Mouse (Mus musculus) MEL-GATA-1-ER (cell line): ENCODE measurements around the gene Bik.

Source experiments
- DNase-seq: peaks from one replicate; pipeline ENCODE4 v3.0.0-alpha.2; 2012; ENCODE audit warnings: low read depth; ENCODE audit errors: extremely low read depth

Gene Bik

DNA sequence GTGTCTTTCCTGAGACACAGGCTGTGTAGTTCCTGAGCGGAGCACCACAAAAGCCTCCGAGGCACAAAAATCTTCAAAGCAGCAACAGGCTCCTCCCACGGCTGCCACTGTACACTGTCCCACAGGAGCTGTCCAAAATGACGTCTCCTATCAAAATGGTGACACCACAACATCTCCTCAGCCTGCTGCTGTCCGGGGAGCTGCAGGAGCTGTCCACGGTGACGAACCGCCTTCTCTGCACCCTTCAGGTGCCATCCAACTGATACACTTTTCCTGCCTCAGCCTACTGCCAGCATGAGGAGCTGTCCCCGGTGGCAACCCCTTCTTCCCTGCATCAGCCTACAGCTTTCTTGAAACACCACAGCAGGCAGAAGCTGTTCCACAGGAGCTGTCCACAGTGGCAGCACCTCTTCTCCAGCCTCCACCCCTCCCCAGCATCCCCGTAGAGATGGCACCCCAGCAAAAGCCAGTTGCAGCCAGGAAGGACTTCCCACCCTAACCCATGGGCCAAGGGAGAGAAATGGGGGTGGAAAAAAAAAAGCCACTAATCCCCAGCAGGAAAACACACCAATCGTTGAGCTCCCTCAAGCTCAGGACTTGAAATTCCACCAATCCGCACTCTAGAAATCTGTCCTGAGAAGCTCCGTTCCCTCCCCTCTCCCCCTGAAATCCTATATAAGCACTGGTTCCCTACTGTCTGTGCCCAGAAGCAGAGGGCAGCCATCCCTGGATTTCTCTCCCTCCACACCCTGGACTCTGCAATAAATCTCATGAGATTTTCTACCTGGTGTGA is 14.0 kb upstream of the Bik start:
- DNase-seq, result no peak

GRCm38 (mm10) chr15:83515018-83515417 is 11.6 kb upstream of the Bik start:
- no peak for DNase-seq

DNA sequence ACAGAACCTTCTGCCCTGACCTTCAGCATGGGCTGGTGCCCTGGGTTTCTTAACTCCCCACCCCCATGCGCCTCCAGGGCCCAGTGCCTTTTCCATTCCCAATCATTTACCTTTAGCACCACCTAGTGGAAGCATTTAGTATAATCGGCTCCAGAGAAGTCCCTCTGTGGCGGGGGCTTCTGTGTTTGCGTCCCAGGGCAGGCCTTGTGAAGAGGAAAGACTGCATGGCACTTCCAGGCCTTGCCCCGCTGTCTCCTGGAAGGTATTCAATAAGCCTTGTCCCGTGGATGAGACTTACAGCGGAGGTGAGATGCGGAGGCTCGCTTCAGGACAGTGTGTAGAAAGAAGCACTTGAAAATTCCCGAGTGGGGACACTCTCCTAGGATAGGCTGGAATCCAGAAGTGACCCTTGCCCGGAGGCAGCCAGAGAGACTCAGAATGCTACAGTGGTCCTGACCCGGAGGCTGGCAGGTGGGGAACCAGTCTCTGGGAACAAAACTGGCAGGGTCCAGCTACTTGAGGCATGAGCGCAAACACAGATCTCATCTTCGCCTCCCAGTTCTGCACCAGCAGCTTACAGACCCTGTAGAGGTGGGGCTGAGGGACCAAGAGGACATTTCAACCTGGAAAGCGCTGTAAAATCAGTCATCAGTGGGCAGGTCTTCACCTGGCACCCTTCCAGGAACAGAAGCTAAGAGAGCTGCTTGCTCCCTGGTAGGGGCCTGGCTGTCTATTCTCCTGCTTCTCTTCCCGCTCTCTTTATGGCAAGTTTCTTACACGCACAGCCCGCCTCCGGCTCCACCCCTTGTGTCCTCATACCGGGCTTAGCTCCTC is 8.2 kb upstream of the Bik start:
- DNase-seq, result no peak

DNA sequence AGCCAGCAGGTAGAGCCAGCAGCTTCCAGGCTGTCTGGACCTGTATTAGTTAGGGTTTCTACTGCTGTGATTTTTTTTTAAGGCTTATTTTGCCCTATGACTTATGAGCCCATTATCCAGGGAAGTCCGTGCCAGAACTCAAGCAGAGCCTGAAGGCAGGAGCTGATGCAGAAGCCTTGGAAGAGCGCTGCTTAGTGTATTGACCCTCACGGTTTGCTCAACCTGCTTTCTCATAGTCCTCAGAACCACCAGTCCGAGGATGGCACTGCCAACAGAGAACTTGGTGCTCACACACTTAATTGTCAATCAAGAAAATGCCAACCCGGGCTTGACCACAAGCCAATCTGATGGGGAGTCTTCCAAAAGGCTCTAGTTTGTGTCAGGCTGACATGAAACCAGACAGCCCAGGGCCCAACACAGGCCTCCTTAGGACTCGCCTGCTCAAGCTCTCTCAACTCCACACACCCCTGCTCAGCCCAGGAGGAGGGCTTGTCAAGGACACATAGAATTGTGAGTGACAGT is 5.7 kb upstream of the Bik start:
- no peak for DNase-seq

DNA sequence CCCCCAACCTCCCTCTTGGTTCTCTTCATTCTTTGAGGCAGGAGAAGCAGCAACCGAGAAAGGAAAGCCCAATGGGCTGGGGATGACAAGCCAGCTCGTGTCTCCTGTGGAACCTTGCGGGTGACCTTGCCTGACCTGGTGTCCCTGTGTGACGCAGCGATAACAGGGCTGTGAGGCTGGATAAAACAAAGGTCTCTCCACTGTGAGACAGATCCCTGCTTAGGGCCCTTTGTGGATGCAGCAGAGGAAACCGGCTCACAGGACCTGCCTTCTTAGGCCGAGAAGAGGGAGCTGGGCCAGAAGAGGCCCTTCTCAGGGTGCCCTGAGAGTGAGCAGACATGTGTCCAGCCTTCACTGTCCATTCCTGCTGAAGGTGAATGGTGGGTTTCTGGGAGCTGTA is 3.5 kb upstream of the Bik start:
- DNase-seq, result no peak

DNA sequence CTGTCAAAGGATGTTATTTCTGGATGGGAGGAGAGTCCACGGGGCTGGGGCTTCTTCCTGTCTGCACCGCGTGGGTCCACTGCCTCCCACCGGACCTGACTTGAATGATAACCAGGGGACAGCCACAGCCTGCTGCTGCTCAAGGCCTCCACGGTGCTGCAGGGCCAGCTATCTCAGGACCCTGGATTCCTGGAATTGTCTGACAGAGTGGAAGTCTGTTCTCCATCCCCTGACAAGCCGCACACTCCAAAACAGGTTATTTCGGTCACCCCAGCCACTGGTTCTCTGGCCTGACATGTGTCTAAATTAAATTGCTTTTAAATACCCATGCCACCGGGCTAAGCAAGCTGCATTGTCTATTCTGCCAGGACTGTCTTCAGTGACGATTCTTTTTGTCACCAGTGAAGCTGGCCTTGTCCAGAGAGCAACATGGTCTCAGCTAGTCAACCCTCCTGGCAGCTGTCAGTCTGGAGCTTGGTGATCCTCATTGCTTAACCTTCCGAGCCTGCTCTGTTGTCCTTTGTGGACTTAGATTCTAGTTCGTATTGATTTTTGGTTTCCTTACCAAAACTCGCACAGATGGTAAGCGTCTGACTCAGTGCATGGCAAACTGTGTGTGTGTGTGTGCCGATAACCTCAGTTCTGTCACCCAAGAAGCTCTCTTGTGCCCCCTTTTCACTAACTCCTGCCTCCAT is 2.9 kb upstream of the Bik start:
- no peak for DNase-seq

DNA sequence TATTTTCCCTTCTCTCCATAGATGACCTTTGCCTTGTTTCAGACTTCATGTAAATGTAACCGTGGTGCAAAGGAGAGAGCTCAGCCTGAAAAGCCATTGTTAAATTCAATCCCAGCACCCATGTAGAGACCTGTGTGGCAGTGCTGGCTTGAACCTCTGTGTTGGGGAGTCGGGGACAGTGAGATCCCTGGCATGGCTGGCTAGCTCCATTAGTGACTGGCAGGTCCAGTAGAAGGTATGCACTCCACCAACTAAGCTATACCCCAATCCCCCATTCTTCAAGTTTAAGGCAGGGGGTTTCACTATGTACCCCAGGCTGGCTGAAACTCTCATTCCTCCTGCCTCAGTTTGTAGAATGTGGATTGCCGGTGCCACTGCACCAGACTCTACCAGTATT is 2.3 kb upstream of the Bik start:
- DNase-seq, result no peak

- no peak for DNase-seq
Measured at GRCm38 (mm10) chr15:83527092-83527437, 403 bp downstream of the Bik start.

GRCm38 (mm10) chr15:83527747-83528146 is 1.1 kb downstream of the Bik start:
- no peak for DNase-seq

DNA sequence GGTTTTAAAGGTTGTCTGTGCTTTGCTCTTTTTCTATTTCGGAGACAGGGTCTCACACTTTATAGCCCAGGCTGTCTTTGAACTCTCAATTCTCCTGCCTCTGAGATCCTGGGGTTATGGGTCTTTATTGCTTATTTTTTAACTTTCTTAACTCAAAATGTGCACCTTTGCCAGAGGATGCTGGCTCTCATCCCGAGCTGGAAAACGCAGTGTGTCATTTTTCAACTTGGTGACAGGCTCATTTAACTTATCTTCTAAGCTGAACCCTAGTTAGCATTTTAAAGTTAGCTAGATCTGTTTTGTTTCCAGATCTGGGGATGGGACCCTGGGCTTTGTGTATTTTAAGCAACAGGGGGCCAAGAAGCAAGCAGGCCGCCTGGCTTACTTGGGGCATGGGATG is 2.2 kb downstream of the Bik start:
- no peak for DNase-seq

DNA sequence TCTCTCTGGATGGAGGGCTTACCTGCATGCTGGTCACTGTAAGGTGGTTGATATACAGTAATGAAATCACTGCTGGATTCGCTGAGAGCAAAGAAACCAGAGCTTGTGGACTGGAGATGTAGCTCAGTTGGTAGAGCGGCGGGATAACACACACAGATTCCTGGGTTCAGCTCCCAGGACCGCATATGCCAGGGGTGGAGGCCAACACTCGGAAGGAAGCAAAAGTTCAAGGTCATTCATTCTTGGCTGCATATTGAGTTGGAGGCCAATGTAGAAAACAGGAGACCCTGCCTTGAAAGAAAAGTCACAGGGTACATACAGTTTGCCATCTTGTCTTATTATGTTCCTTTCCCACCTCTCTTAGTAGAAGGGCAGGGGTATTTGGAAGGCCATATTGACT is 3.1 kb downstream of the Bik start:
- DNase-seq, result no peak

DNA sequence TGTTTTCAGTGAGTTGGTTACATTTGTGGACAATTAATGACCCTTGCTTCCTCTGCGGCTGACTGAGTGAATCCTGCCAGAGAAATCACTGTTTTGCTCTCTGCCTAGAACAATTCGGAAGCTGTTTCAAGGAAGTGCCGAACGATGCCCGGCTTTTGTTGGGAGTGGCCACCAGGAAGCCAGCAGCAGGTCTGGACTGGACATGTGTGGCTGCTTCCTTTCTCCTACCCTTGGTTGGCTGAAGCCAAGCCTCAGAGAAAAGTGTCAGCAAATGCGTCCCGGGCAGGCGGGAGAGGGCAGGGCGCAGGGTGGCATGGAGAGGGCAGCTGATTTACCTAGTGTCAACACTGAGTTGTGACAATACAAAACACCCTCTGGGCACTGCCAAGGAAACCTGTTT is 3.6 kb downstream of the Bik start:
- DNase-seq, result no peak

DNA sequence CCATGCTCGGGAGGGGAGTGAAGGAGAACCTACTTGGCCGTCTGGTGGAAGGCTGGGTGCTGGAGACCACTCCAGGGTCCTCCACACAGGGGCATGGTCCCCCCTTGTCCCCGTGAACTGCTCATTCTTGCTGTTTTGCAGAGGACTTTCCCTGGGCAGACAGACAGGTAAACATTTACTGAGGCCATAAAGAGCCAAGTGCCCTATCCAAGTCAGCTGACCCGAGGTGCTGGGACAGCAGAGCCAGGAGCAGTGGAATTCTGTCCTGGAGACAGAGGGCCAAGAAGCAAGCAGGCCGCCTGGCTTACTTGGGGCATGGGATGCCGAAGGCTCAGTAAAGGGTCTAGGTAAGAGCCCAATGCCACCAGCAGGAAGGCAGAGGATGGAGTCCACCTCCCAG is 4.0 kb downstream of the Bik start:
- DNase-seq, result no peak

GRCm38 (mm10) chr15:83531961-83532469 is 5.4 kb downstream of the Bik start:
- DNase-seq, result no peak

GRCm38 (mm10) chr15:83532606-83533005 is 5.9 kb downstream of the Bik start:
- DNase-seq, result no peak

DNA sequence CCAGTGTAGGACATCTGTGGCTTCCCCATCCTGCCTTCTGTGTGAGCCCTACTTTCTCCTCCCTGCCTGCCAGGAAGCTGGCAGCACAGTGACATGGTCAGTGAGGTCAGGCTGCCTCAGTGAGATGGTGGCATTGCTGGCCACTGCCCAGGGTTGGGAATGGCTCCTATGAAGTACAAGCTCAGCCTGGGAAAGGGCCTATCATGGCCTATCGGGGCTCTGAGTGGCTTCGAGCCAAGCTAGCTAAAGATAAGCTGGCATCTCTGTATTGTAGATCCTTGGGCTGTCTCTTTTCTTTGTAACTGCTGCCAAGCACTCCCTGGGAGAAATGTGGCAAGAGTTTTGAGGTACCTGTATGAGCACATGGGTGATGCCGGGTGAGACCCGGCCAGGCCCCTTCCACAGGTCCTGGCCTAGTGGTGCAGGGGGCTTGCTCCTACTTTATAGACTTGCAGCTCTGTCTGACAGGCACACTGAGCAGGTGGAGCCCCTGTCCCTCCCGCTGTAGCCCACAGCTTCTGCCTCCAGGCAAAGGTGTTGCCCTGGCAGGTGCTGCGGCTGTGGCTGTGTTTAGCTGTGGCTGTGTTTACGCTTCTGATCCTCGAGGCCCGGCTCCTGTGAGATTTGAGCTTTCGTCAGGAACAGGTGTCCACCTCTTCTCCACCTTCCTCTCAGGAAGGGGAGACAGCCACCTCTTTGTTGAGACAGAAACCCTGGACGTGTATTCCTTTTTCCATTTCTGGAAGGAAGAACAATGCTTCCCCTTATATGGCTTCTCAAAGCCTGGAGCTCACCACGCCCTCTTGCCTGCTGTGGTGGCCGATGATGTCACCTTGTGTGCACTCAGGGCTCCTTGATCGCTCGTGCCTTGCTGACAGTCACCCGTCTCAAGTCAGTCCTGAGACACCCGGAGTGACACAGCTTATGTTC is 8.6 kb downstream of the Bik start:
- no peak for DNase-seq

DNA sequence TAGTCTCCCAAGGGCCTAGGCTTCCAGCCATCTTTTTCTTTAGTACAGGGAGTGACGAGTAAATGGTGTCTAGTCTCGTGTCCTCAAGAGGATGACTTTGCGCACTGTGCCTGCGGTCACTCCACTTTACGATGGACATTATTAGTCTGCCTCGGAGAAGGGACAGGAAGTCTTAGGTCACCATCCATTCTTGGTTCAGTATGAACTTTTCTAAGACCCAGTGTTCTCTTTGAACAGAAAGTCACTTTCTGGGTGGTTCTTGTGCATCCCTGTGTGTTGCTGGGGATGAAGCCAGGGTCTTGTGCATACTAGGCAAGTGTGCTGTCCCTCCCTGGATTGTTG is 9.2 kb downstream of the Bik start:
- no peak for DNase-seq

DNA sequence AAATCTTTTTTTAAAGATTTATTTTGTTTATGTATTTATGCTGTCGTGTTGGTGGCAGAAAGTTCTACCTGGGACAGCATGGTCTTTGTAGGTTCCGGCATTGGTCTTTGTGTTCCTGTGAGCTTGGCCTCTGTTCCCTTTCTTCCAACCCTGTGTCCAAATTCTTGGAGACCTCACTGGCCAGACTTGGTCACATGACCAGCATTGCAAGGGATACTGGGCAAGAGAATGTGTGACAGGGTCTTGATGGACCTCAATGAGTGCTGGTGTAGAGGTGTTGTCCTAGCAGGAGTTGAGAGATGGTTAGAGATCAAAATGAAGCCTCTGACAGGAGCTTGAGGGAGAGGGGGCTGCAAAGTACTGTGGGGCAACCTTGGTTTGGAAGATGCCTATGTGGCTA is 12.2 kb downstream of the Bik start:
- DNase-seq, result no peak

DNA sequence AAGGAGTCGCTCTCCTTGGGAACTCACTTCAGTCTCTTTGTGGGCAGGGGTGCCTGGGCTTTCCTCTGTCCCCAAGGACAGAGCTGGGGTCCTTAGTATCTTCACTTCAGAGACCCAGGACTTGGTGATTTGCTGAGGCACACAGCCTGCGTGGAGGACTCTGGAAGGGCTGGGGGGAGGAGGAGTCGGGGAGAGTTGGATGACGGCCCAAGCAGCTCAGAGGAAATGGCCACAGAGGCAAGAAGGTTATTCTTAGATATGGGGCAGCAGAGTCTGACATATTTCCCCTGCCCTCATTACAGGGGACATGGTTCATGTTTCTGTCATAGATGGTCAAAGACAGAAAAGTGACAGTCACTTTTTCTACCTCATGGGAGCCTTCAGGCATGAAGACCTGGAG is 13.2 kb downstream of the Bik start:
- DNase-seq, result no peak

DNA sequence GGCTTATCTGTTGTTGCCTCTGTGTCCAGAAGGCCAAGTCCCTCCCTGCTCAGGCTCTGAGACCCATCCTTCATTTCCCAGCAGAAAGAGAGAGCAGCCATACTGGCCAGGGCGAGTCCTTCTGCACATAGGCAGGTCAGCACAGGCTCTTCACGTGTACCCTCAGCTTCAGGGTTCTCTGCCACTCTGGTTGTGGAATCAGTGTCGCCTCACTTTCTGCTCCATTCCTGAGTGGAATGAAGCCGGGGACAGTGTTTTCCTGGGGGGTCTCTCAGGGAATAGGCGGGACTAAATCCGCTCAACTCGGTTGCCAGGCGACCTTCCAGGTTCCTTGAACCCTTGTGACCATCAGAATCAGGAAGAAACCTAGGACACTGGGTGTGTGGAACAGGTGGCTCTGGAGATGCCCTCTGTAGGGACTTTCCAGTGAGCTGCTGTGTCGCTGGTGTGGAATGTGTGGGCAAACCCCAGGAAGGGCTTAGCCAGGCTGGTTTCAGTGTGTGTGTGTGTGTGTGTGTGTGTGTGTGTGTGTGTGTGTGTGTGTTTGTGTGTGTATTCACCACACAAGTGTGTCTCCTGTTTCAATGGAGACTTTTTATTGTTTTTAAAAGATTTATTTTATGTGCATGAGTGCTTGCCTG is 15.1 kb downstream of the Bik start:
- no peak for DNase-seq
